Mouse (Mus musculus) stomach, postnatal 0 days (tissue): ENCODE data around the gene Mpp2. TPM values are rescaled to one million over a fixed set of nuclear protein-coding genes. Genes with fewer than 3 reads are reported as not detected.

Experiments used
- ATAC-seq: fragments of 200-750 bp; cut with Nextera tagmentation; 2 replicates; pipeline ENCODE4 v1.8.0; 2017; ENCODE audit not compliant: low FRiP score, low TSS enrichment
- DNase-seq: peaks from one replicate; pipeline ENCODE4 v3.0.0-alpha.2; 2016; ENCODE audit warnings: low spot score
- H3K27ac ChIP-seq: fragments of 300-500 bp; sonication (generic); replicated peaks from 2 replicates; pipeline ENCODE4 v1.5.1; 2014; ENCODE audit warnings: mild to moderate bottlenecking, control low read depth
- H3K27me3 ChIP-seq: fragments of 300-500 bp; sonication (generic); 2 replicates; pipeline ENCODE4 v1.6.1; 2014; ENCODE audit warnings: low read length; ENCODE audit not compliant: control insufficient read depth, insufficient read depth
- H3K36me3 ChIP-seq: fragments of 300-500 bp; sonication (generic); 2 replicates; pipeline ENCODE4 v1.6.1; 2014; ENCODE audit warnings: low read length, mixed read lengths; ENCODE audit not compliant: control insufficient read depth, insufficient read depth
- H3K4me1 ChIP-seq: fragments of 300-500 bp; sonication (generic); replicated peaks from 2 replicates; pipeline ENCODE4 v1.6.1; 2014; ENCODE audit warnings: antibody characterized with exemption; ENCODE audit not compliant: control insufficient read depth, insufficient read depth
- H3K4me2 ChIP-seq: fragments of 300-500 bp; sonication (generic); replicated peaks from 2 replicates; pipeline ENCODE4 v1.6.1; 2014; ENCODE audit warnings: low read depth, mild to moderate bottlenecking, control low read depth, moderate library complexity
- H3K4me3 ChIP-seq: fragments of 300-500 bp; sonication (generic); 2 replicates; pipeline ENCODE4 v1.5.1; 2014; ENCODE audit warnings: low read depth, low read length, control low read depth
- H3K9ac ChIP-seq: fragments of 300-500 bp; sonication (generic); 2 replicates; pipeline ENCODE4 v1.6.1; 2014; ENCODE audit warnings: mild to moderate bottlenecking, low read length, control low read depth, mixed read lengths
- H3K9me3 ChIP-seq: fragments of 300-500 bp; sonication (generic); 2 replicates; pipeline ENCODE4 v1.6.1; 2016; ENCODE audit warnings: low read length; ENCODE audit not compliant: control insufficient read depth
- CTCF ChIP-seq: IDR thresholded peaks from 2 replicates; pipeline ENCODE4 v1.5.1; 2016; ENCODE audit warnings: antibody characterized with exemption, low read depth, mild to moderate bottlenecking, moderate library complexity
- EP300 ChIP-seq: optimal IDR thresholded peaks from 2 replicates; pipeline ENCODE3; 2016; ENCODE audit warnings: antibody characterized with exemption
- WGBS: fragments of 180-500 bp; shearing (Covaris S2); extraction: QIAGEN DNeasy Blood & Tissue Kit; methylation state at CpG from one replicate; pipeline ENCODE4 v1.1.7; 2014; 5-methylcytosine and 5-hydroxymethylcytosine counted together
- polyA plus RNA-seq: library from polyadenylated mRNA; unstranded; fragments of >200 nt; fragmentation: Nextera tagmentation; extraction: Ambion mirVana; gene quantifications from 2 replicates; pipeline ENCODE4 v1.2.1, GENCODE M21; 2015

Gene Mpp2
- polyA plus RNA-seq, 1 experiment from 2014 or later: 2.8 TPM

GRCm38 (mm10) chr11:102083193-102083592, 5.1 kb downstream of the Mpp2 start:
- ATAC-seq (no peak), DNase-seq (no peak)
- WGBS: 57% methylated on average over 4 of the region's 4 CpGs
- no peak overlapping the region for H3K27ac ChIP-seq
- TF ChIP-seq EP300 (no peak), CTCF (no peak)
- no peaks in the 10 kb centered on the region for H3K4me1 ChIP-seq
- H3K4me3 ChIP-seq: no peak overlapping the region
- no peak overlapping the region for H3K4me2 ChIP-seq
- H3K9me3 ChIP-seq: no peaks in the 10 kb centered on the region
- no peaks in the 10 kb centered on the region for H3K36me3 ChIP-seq
- H3K9ac ChIP-seq: no peak overlapping the region
- H3K27me3 ChIP-seq: no peaks in the 10 kb centered on the region

GRCm38 (mm10) chr11:102082322-102082721, 6.0 kb downstream of the Mpp2 start:
- DNase-seq (peak; percentile 81), ATAC-seq (peak; percentile 72; the same call in 1 of the 2 replicates)
- TF ChIP-seq EP300 (no peak), CTCF (no peak; the same call in 1 of the 2 replicates)
- H3K4me3 ChIP-seq: peak overlapping the region; percentile 31
- no peaks in the 10 kb centered on the region for H3K36me3 ChIP-seq
- no peak overlapping the region for H3K27ac ChIP-seq
- peak overlapping the region; percentile 50 for H3K9ac ChIP-seq
- no peaks in the 10 kb centered on the region for H3K9me3 ChIP-seq
- no peaks in the 10 kb centered on the region for H3K27me3 ChIP-seq
- peak overlapping the region; percentile 62 for H3K4me2 ChIP-seq
- 1% methylated on average over 17 of the region's 18 CpGs for WGBS
- no peaks in the 10 kb centered on the region for H3K4me1 ChIP-seq

GRCm38 (mm10) chr11:102073722-102074121, 14.6 kb downstream of the Mpp2 start:
- ATAC-seq (no peak), DNase-seq (no peak)
- Histone ChIP-seq H3K27me3 (no peaks in the 10 kb centered on the region), H3K27ac (no peak overlapping the region), H3K4me3 (no peak overlapping the region), H3K9me3 (no peaks in the 10 kb centered on the region), H3K9ac (no peak overlapping the region), H3K4me1 (no peaks in the 10 kb centered on the region), H3K36me3 (no peaks in the 10 kb centered on the region; the same call in 1 of the 2 replicates), H3K4me2 (no peak overlapping the region)
- WGBS: 81% methylated on average over 14 of the region's 14 CpGs
- TF ChIP-seq EP300 (no peak), CTCF (no peak)

GRCm38 (mm10) chr11:102072729-102073128, 15.6 kb downstream of the Mpp2 start:
- Histone ChIP-seq H3K27ac (no peak overlapping the region), H3K36me3 (no peaks in the 10 kb centered on the region; the same call in 1 of the 2 replicates), H3K4me2 (no peak overlapping the region), H3K27me3 (no peaks in the 10 kb centered on the region), H3K4me1 (no peaks in the 10 kb centered on the region), H3K9ac (no peak overlapping the region), H3K4me3 (no peak overlapping the region), H3K9me3 (no peaks in the 10 kb centered on the region)
- TF ChIP-seq CTCF (no peak), EP300 (no peak)
- WGBS: 66% methylated on average over 5 of the region's 5 CpGs
- ATAC-seq: no peak
- DNase-seq: no peak

- no peak overlapping the region for H3K4me3 ChIP-seq
- no peaks in the 10 kb centered on the region for H3K9me3 ChIP-seq
- peak overlapping the region; percentile 11; the same call in 1 of the 2 replicates for H3K4me2 ChIP-seq
- TF ChIP-seq CTCF: no peak
- TF ChIP-seq EP300: no peak
- no peak overlapping the region for H3K27ac ChIP-seq
- no peaks in the 10 kb centered on the region for H3K4me1 ChIP-seq
- H3K27me3 ChIP-seq: no peaks in the 10 kb centered on the region
- no peak for DNase-seq
- no peak overlapping the region for H3K9ac ChIP-seq
- no peak for ATAC-seq
- no peaks in the 10 kb centered on the region for H3K36me3 ChIP-seq
- WGBS: 26% methylated on average over 11 of the region's 13 CpGs
Measured at GRCm38 (mm10) chr11:102070426-102070825, 17.9 kb downstream of the Mpp2 start.

GRCm38 (mm10) chr11:102069633-102070032, 18.7 kb downstream of the Mpp2 start:
- no peaks in the 10 kb centered on the region for H3K9me3 ChIP-seq
- no peak overlapping the region for H3K9ac ChIP-seq
- WGBS: 81% methylated on average over 11 of the region's 11 CpGs
- no peaks in the 10 kb centered on the region for H3K36me3 ChIP-seq
- no peak overlapping the region for H3K4me2 ChIP-seq
- no peak overlapping the region for H3K27ac ChIP-seq
- TF ChIP-seq CTCF (no peak), EP300 (no peak)
- no peak overlapping the region for H3K4me3 ChIP-seq
- no peaks in the 10 kb centered on the region for H3K27me3 ChIP-seq
- no peak for DNase-seq
- ATAC-seq: no peak
- no peaks in the 10 kb centered on the region for H3K4me1 ChIP-seq
